Mouse (Mus musculus): ENCODE results near the gene Olfr1104.

Gene Olfr1104

DNA sequence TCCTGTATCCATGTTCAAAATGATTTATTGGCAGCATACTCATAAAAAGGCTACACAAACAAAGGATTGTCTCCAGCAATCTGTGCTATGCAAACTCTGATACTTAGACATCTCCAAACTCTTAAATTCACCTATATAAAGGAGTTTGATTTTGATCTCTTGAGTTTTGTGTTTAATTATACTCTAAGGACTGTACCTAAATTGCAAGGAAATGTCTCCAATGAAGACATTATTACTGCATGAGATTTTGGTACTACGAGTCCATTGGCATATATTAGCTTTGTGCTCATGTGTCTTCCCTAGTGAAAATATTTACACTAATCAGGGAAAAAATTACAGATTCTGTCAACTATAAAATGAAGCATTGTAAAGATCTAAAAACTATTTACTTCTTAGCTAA, at the start of gene Olfr1104:
TSS of gene Olfr1104 (minus strand) at position 101 of the 400 bp plus-strand sequence.
- DNase-seq = no peak

DNA sequence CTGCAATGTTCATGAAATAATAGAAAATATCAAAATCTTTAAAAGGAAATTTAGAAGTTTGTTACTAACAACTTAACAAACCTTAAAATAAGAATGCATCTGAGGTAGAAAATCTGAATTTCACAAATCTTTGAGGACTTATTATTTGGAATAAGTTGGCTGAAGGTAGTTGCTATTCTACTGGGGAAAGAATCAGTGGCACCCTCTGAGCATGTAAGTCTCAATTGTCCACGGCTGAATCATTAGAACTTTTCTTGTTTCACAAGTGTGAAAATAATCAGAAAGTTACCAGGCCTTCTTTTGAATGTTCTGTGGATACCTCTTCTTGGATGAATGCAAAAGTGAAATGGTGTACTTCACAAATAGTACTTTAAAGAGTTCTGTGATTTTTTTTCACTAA, 48.8 kb upstream of the Olfr1104 start, which contains the start of gene Olfr1107:
TSS of gene Olfr1107 (minus strand) at position 101 of the 400 bp plus-strand sequence.
- no peak for DNase-seq

DNA sequence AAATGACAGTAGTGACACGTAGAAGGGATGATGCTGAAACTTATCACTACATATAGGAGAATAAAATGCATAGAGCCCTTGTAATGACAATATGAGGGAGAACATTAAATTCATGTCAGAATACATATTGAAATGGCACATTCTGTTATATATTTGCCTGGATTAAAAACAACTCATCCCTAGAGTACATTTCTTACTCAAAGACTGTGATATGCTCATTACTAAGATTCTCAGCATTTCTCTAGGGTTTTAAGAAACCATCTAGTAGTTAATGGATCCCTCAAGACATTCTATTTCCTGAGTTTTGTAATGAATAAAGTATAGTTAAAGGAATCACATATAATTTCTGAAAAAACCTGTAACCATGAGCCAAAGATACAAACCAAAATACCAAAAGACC, 25.3 kb upstream of the Olfr1104 start, which contains the start of gene Olfr1106:
TSS of gene Olfr1106 (minus strand) at position 101 of the 400 bp plus-strand sequence.
- no peak for DNase-seq

DNA sequence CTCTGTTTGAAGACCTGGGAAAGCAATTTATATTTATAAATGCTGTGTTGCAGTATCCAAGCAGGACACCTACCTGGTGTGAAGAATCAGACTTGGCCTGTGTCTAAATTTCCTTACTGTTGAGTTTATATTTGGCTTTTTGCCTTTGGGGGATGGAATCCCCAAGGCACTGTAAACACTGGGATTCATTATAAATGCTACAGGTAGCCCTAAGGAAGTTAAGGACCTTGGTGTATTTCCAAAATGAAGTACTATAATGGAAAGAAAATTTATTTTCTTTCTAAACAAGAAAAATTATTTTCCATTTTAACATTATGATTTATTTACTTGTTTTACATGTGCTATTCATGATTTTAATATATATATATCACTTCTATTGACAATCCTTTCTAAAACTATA, 9.6 kb upstream of the Olfr1104 start, which contains the start of gene Olfr1105:
TSS of gene Olfr1105 (minus strand) at position 101 of the 400 bp plus-strand sequence.
- DNase-seq = no peak

DNA sequence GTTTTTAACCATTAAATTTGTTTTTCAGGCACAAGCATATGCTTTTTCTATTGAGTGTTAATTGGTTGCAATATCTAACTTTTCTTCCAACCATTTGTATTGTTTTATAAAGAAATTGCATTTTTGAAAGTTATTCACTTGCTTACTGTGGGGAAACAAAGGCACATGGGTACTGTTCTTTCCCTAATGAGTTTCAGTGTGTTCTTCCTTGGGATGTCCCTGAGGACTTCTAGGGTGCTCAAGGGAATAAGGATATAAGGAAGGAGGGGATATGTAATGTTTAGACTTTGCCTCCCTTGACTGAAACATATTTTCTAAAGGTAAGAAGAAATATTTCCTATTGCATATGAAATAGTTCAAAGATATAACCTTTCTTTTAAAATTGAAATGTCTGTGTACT, 28.8 kb downstream of the Olfr1104 start, which contains the start of gene Olfr1102:
TSS of gene Olfr1102 (plus strand) at position 301 of the 400 bp plus-strand sequence.
- no peak for DNase-seq

DNA sequence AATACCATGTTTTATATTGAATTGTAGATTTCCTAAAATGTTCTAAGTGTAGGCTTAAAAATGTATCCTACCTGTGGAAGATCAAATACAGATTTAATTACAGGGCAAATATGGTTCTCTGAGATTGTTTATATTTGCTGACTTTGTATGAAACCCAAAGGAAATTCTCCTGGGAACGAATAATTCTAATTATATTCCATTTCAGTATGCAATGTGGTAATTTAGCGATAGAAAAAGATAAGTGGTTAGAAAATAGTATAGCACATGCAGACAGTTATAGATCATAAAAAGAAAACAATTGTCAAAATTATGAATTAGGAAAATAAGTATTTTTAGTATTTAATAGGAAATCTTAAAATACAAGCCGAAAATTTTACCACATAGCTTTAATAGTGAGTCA, 35.8 kb downstream of the Olfr1104 start, which contains the start of gene Olfr1101:
TSS of gene Olfr1101 (minus strand) at position 101 of the 400 bp plus-strand sequence.
- no peak for DNase-seq

DNA sequence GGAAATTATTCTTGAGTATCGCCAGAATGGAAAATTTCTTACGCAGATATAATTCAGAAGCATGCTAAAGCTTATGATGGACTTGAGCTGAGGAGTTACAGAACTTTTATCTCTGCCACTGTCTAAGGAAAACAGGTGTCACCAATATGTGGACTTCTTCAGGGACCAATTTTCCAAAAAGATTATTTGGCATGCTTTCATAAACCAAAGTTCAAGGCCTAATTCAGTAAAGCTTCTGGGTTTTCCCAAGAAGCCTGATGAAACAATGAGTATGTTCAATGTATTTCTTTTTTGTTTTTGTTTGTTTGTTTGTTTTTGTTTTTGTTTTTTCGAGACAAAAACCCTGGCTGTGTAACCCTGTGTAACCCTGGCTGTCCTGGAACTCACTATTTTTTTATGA, 47.0 kb downstream of the Olfr1104 start, which contains the start of gene Olfr1100:
TSS of gene Olfr1100 (minus strand) at position 101 of the 400 bp plus-strand sequence.
- no peak for DNase-seq

All from lung, postnatal 4 days (tissue).